9 mouse cellular contexts compared by ENCODE assay signal in genomic region chr2:178413081-178413480, GRCm38 (mm10). TPM values are rescaled to one million over a fixed set of nuclear protein-coding genes. Genes with fewer than 3 reads are reported as not detected.
DNase-seq lines count a peak whose midpoint lies in the region; ATAC-seq and TF ChIP-seq lines count a peak whose summit lies in the region.
"Had no signal": no experiment of that assay in that cellular context is flagged by ENCODE, and none has a peak within 500 bp of the region (broad histone marks: within the 10 kb centered on the region; RNA-seq: fewer than 3 reads in every experiment).

No protein-coding gene starts in this region.

- H3K27ac ChIP-seq in kidney, postnatal 0 days = no peak overlapping the region
- H3K27ac ChIP-seq in kidney, adult 2 months (ENCODE audit: insufficient read depth, low read depth, low read length) = no peak overlapping the region
- H3K27ac ChIP-seq in embryonic facial prominence, embryonic 12.5 days = no peak overlapping the region
- H3K27ac ChIP-seq in hindbrain, embryonic 16.5 days (ENCODE audit: low read depth, low read length) = no peak overlapping the region
- H3K27ac ChIP-seq in neural tube, embryonic 13.5 days (replicated peaks) = no peak overlapping the region

- peak overlapping the region; percentile 95 for H3K4me2 ChIP-seq in kidney, postnatal 0 days (ENCODE audit: low read length)
- H3K4me2 ChIP-seq in embryonic facial prominence, embryonic 12.5 days (replicated peaks) = peak overlapping the region; percentile 99
- peak overlapping the region; percentile 96 for H3K4me2 ChIP-seq in hindbrain, embryonic 16.5 days (ENCODE audit: low read length)
- peak overlapping the region; percentile 98 for H3K4me2 ChIP-seq in neural tube, embryonic 13.5 days

- H3K4me3 ChIP-seq in kidney, postnatal 0 days (replicated peaks; ENCODE audit: low read depth, low read length) = peak overlapping the region; percentile 66; the same call in 1 of the 2 replicates
- no peak overlapping the region for H3K4me3 ChIP-seq in kidney, adult 2 months (ENCODE audit: insufficient read depth, low read depth, low read length)
- H3K4me3 ChIP-seq in embryonic facial prominence, embryonic 12.5 days = peak overlapping the region; percentile 75
- H3K4me3 ChIP-seq in hindbrain, embryonic 16.5 days (ENCODE audit: low read length) = peak overlapping the region; percentile 76
- peak overlapping the region; percentile 49 for H3K4me3 ChIP-seq in neural tube, embryonic 13.5 days

- no peak for ATAC-seq in kidney, postnatal 0 days (replicated peaks; ENCODE audit: low FRiP score, low read depth)
- no peak for ATAC-seq in embryonic facial prominence, embryonic 12.5 days (ENCODE audit: insufficient number of reproducible peaks, insufficient read depth, low FRiP score, low TSS enrichment)
- no peak for ATAC-seq in hindbrain, embryonic 16.5 days
- ATAC-seq in neural tube, embryonic 13.5 days (ENCODE audit: low read depth) = no peak
- no peak for ATAC-seq in activated CD4-positive, CD25-positive, alpha-beta regulatory T cell, adult 4 months

- no peak overlapping the region for H3K9ac ChIP-seq in kidney, postnatal 0 days (ENCODE audit: low read depth, low read length)
- no peak overlapping the region for H3K9ac ChIP-seq in embryonic facial prominence, embryonic 12.5 days
- H3K9ac ChIP-seq in hindbrain, embryonic 16.5 days (ENCODE audit: low read depth, low read length) = peak overlapping the region; percentile 67
- peak overlapping the region; percentile 67 for H3K9ac ChIP-seq in neural tube, embryonic 13.5 days

- no peaks in the 10 kb centered on the region for H3K36me3 ChIP-seq in kidney, postnatal 0 days (ENCODE audit: insufficient read depth, low read length)
- no peaks in the 10 kb centered on the region for H3K36me3 ChIP-seq in kidney, adult 2 months (ENCODE audit: control insufficient read depth, insufficient read depth, low read length)
- no peaks in the 10 kb centered on the region; the same call in 1 of the 2 replicates for H3K36me3 ChIP-seq in embryonic facial prominence, embryonic 12.5 days
- H3K36me3 ChIP-seq in hindbrain, embryonic 16.5 days (ENCODE audit: control insufficient read depth, insufficient read depth, low read length) = no peaks in the 10 kb centered on the region
- peaks cover 3% of the 10 kb centered on the region; the same call in 1 of the 2 replicates for H3K36me3 ChIP-seq in neural tube, embryonic 13.5 days

- H3K9me3 ChIP-seq in kidney, postnatal 0 days (replicated peaks; ENCODE audit: low read length) = no peaks in the 10 kb centered on the region
- H3K9me3 ChIP-seq in embryonic facial prominence, embryonic 12.5 days = no peaks in the 10 kb centered on the region
- no peaks in the 10 kb centered on the region for H3K9me3 ChIP-seq in hindbrain, embryonic 16.5 days (ENCODE audit: control insufficient read depth, low read length)
- H3K9me3 ChIP-seq in neural tube, embryonic 13.5 days = no peaks in the 10 kb centered on the region

- 61% methylated on average over 13 of the region's 13 CpGs for WGBS in kidney, postnatal 0 days
- WGBS in kidney, adult 2 months = 70% methylated on average over 13 of the region's 13 CpGs
- WGBS in embryonic facial prominence, embryonic 12.5 days = 62% methylated on average over 13 of the region's 13 CpGs
- 54% methylated on average over 13 of the region's 13 CpGs for WGBS in hindbrain, embryonic 16.5 days
- 69% methylated on average over 13 of the region's 13 CpGs for WGBS in neural tube, embryonic 13.5 days

- H3K4me1 ChIP-seq in kidney, postnatal 0 days (replicated peaks; ENCODE audit: insufficient read depth, low read length) = peaks cover 11% of the 10 kb centered on the region
- 0 out of 2 replicates have a peak, but pooled peaks cover 3% of the 10 kb centered on the region for H3K4me1 ChIP-seq in kidney, adult 2 months (ENCODE audit: control insufficient read depth, insufficient read depth, low read length)
- peaks cover 16% of the 10 kb centered on the region for H3K4me1 ChIP-seq in embryonic facial prominence, embryonic 12.5 days
- peaks cover 23% of the 10 kb centered on the region for H3K4me1 ChIP-seq in hindbrain, embryonic 16.5 days (ENCODE audit: control insufficient read depth, insufficient read depth, low read depth, low read length)
- H3K4me1 ChIP-seq in neural tube, embryonic 13.5 days (replicated peaks) = peaks cover 33% of the 10 kb centered on the region

- no peak for TF ChIP-seq CTCF in kidney, postnatal 0 days (IDR thresholded peaks at IDR 0.05; ENCODE audit: low read depth)
- no peak for TF ChIP-seq CTCF in kidney, adult 2 months (conservative IDR thresholded peaks at IDR 0.05; ENCODE audit: insufficient read depth, insufficient read length, low read depth, low read length)

- no peak for TF ChIP-seq POLR2A in kidney, adult 2 months (IDR thresholded peaks at IDR 0.05; ENCODE audit: low read depth, low read length)

- no peak for DNase-seq in kidney, postnatal 0 days (ENCODE audit: low spot score)
- no peak for DNase-seq in kidney, adult 2 months
- DNase-seq in layer of hippocampus, adult 9-10 months (ENCODE audit: low spot score) = no peak
- DNase-seq in spleen, postnatal 36 days (ENCODE audit: low spot score in 2 of 2) = no peak
- DNase-seq: kidney, postnatal 14 days had no signal

- peaks cover 15% of the 10 kb centered on the region for H3K27me3 ChIP-seq in kidney, postnatal 0 days (ENCODE audit: insufficient read depth, low read length)
- no peaks in the 10 kb centered on the region for H3K27me3 ChIP-seq in kidney, adult 2 months (replicated peaks; ENCODE audit: control insufficient read depth, insufficient read depth, low read length)
- H3K27me3 ChIP-seq in embryonic facial prominence, embryonic 12.5 days = peaks cover 19% of the 10 kb centered on the region
- no peaks in the 10 kb centered on the region for H3K27me3 ChIP-seq in hindbrain, embryonic 16.5 days (replicated peaks; ENCODE audit: control insufficient read depth, insufficient read depth, low read length)
- H3K27me3 ChIP-seq in neural tube, embryonic 13.5 days = peaks cover 24% of the 10 kb centered on the region

RNA-seq across cellular contexts. Expression of gene Ppp1r3d, which starts 1.2 kb away (rescaled TPM):
- 2.2 and 2.3 TPM in 2 replicates for polyA plus RNA-seq in kidney, postnatal 0 days (2015; fragmentation: Nextera tagmentation; extraction: Ambion mirVana)
- 1.5 and 2.4 TPM in 2 replicates for polyA plus RNA-seq in kidney, adult 2 months (2012; rRNA removed)
- 4.6 and 4.9 TPM in 2 replicates for polyA plus RNA-seq in embryonic facial prominence, embryonic 12.5 days (2016; fragmentation: Nextera tagmentation; extraction: Ambion mirVana)
- 5.5 and 5.9 TPM in 2 replicates for polyA plus RNA-seq in hindbrain, embryonic 16.5 days (2015; fragmentation: Nextera tagmentation; extraction: Ambion mirVana)
- 4.8 and 5.2 TPM in 2 replicates for polyA plus RNA-seq in neural tube, embryonic 13.5 days (2015; fragmentation: Nextera tagmentation; extraction: Ambion mirVana)
- not detected for polyA plus RNA-seq in activated CD4-positive, CD25-positive, alpha-beta regulatory T cell, adult 4 months (2017; shearing (Covaris generic))

RNA-seq across cellular contexts. Expression of gene Fam217b, which starts 1.2 kb away (rescaled TPM):
- polyA plus RNA-seq in kidney, postnatal 0 days (2015; fragmentation: Nextera tagmentation; extraction: Ambion mirVana) = 3.8 and 5.4 TPM in 2 replicates
- 1.8 TPM in 2 replicates for polyA plus RNA-seq in kidney, adult 2 months (2012; rRNA removed)
- polyA plus RNA-seq in embryonic facial prominence, embryonic 12.5 days (2016; fragmentation: Nextera tagmentation; extraction: Ambion mirVana) = 4.7 and 6.4 TPM in 2 replicates
- 16.2 and 20.2 TPM in 2 replicates for polyA plus RNA-seq in hindbrain, embryonic 16.5 days (2015; fragmentation: Nextera tagmentation; extraction: Ambion mirVana)
- polyA plus RNA-seq in neural tube, embryonic 13.5 days (2015; fragmentation: Nextera tagmentation; extraction: Ambion mirVana) = 10.0 and 11.0 TPM in 2 replicates
- polyA plus RNA-seq in activated CD4-positive, CD25-positive, alpha-beta regulatory T cell, adult 4 months (2017; shearing (Covaris generic)) = under 1 TPM in 1 of 2 experiments, not detected in 1; 0.12 TPM

RNA-seq across cellular contexts. Expression of gene Sycp2, which starts 5.6 kb away (rescaled TPM):
- polyA plus RNA-seq in kidney, postnatal 0 days (2015; fragmentation: Nextera tagmentation; extraction: Ambion mirVana) = 0.08 TPM in 1 of 2 replicates, not detected in the other
- polyA plus RNA-seq in kidney, adult 2 months (2012; rRNA removed) = 0.01 TPM in 1 of 2 replicates, not detected in the other
- 0.06 and 0.13 TPM in 2 replicates for polyA plus RNA-seq in embryonic facial prominence, embryonic 12.5 days (2016; fragmentation: Nextera tagmentation; extraction: Ambion mirVana)
- polyA plus RNA-seq in hindbrain, embryonic 16.5 days (2015; fragmentation: Nextera tagmentation; extraction: Ambion mirVana) = 0.30 and 0.40 TPM in 2 replicates
- polyA plus RNA-seq in neural tube, embryonic 13.5 days (2015; fragmentation: Nextera tagmentation; extraction: Ambion mirVana) = 0.17 and 0.34 TPM in 2 replicates
- polyA plus RNA-seq in activated CD4-positive, CD25-positive, alpha-beta regulatory T cell, adult 4 months (2017; shearing (Covaris generic)) = under 1 TPM in 1 of 2 experiments, not detected in 1; 0.21 TPM

RNA-seq across cellular contexts. Expression of gene Cdh26, which starts 17.2 kb away (rescaled TPM):
- polyA plus RNA-seq in kidney, postnatal 0 days (2015; fragmentation: Nextera tagmentation; extraction: Ambion mirVana) = 0.17 and 0.29 TPM in 2 replicates
- polyA plus RNA-seq in kidney, adult 2 months (2012; rRNA removed) = 0.08 and 0.12 TPM in 2 replicates
- polyA plus RNA-seq in embryonic facial prominence, embryonic 12.5 days (2016; fragmentation: Nextera tagmentation; extraction: Ambion mirVana) = 0.45 and 0.58 TPM in 2 replicates
- polyA plus RNA-seq in hindbrain, embryonic 16.5 days (2015; fragmentation: Nextera tagmentation; extraction: Ambion mirVana) = 0.24 and 0.25 TPM in 2 replicates
- polyA plus RNA-seq in neural tube, embryonic 13.5 days (2015; fragmentation: Nextera tagmentation; extraction: Ambion mirVana) = not detected in 2 replicates
- not detected for polyA plus RNA-seq in activated CD4-positive, CD25-positive, alpha-beta regulatory T cell, adult 4 months (2017; shearing (Covaris generic))

Comparison
In these comparisons a context has a peak if more than half of its experiments do, and no peak if none do; other contexts are left out.
1. H3K9ac ChIP-seq: peak in hindbrain, embryonic 16.5 days (single experiment) and neural tube, embryonic 13.5 days (single experiment); none in kidney, postnatal 0 days (single experiment) and embryonic facial prominence, embryonic 12.5 days (single experiment).
2. Peak in every context shown above with its lines, with median percentiles within 50 percentile points of each other: H3K4me2 ChIP-seq.